Mouse (Mus musculus) heart, embryonic 14.5 days (tissue): ENCODE results near the gene Cirbp. TPM values are rescaled to one million over a fixed set of nuclear protein-coding genes. Genes with fewer than 3 reads are reported as not detected.

Experiments
- ATAC-seq: fragments of 200-750 bp; cut with Nextera tagmentation; 2 replicates; pipeline ENCODE4 v1.8.0; 2017; ENCODE audit warnings: low read depth, moderate TSS enrichment; ENCODE audit not compliant: insufficient number of reproducible peaks, insufficient read depth, low FRiP score
- H3K27ac ChIP-seq, 2 experiments: fragments of 200-500 bp in 1 of 2; fragments of 300-500 bp in 1 of 2; sonication (generic) in 1 of 2; replicated peaks in 1 of 2; 2 replicates each; pipeline ENCODE4 v1.5.1; 2012 to 2014; ENCODE audit warnings: low read depth in 2 of 2, low read length in 2 of 2, control low read depth in 1 of 2, mild to moderate bottlenecking in 1 of 2, mixed read lengths in 1 of 2; ENCODE audit not compliant: control insufficient read depth in 1 of 2, insufficient read depth in 1 of 2
- H3K27me3 ChIP-seq: fragments of 300-500 bp; sonication (generic); 2 replicates; pipeline ENCODE4 v1.6.1; 2014; ENCODE audit warnings: mild to moderate bottlenecking, low read length, control low read depth; ENCODE audit not compliant: control insufficient read depth, insufficient read depth
- H3K36me3 ChIP-seq: fragments of 300-500 bp; sonication (generic); 2 replicates; pipeline ENCODE4 v1.6.1; 2014; ENCODE audit warnings: mild to moderate bottlenecking, control low read depth, low read length, mixed read lengths; ENCODE audit not compliant: control insufficient read depth, insufficient read depth
- H3K4me1 ChIP-seq, 2 experiments: fragments of 200-500 bp in 1 of 2; fragments of 300-500 bp in 1 of 2; sonication (generic) in 1 of 2; 2 replicates each; pipeline ENCODE4 v1.6.1; 2012 to 2014; ENCODE audit warnings: low read length in 2 of 2, control low read depth in 1 of 2, mixed read lengths in 1 of 2; ENCODE audit not compliant: control insufficient read depth in 2 of 2, insufficient read depth in 2 of 2
- H3K4me2 ChIP-seq: fragments of 300-500 bp; sonication (generic); 2 replicates; pipeline ENCODE4 v1.6.1; 2014; ENCODE audit warnings: mild to moderate bottlenecking, low read length
- H3K4me3 ChIP-seq, 2 experiments: fragments of 200-500 bp in 1 of 2; fragments of 300-500 bp in 1 of 2; sonication (generic) in 1 of 2; 2 replicates each; pipeline ENCODE4 v1.5.1; 2012 to 2014; ENCODE audit warnings: low read length in 2 of 2, mild to moderate bottlenecking in 2 of 2, control low read depth in 1 of 2, low read depth in 1 of 2, moderate library complexity in 1 of 2; ENCODE audit not compliant: control insufficient read depth in 1 of 2, insufficient read depth in 1 of 2
- H3K9ac ChIP-seq: fragments of 300-500 bp; sonication (generic); 2 replicates; pipeline ENCODE4 v1.6.1; 2014; ENCODE audit warnings: mild to moderate bottlenecking, low read length
- H3K9me3 ChIP-seq: fragments of 300-500 bp; sonication (generic); 2 replicates; pipeline ENCODE4 v1.6.1; 2016; ENCODE audit warnings: low read length, control low read depth; ENCODE audit not compliant: control insufficient read depth
- WGBS: fragments of 180-500 bp; shearing (Covaris S2); extraction: QIAGEN DNeasy Blood & Tissue Kit; methylation state at CpG from one replicate; pipeline ENCODE4 v1.1.7; 2014; 5-methylcytosine and 5-hydroxymethylcytosine counted together
- polyA plus RNA-seq: library from polyadenylated mRNA; unstranded; fragments of >200 nt; fragmentation: Nextera tagmentation; extraction: Ambion mirVana; gene quantifications from 2 replicates; pipeline ENCODE4 v1.2.1, GENCODE M21; 2014

Gene Cirbp
- polyA plus RNA-seq, 1 experiment from 2014 or later = 79.4 TPM

- H3K27me3 ChIP-seq = no peaks in the 10 kb centered on the region
- no peaks in the 10 kb centered on the region for H3K9me3 ChIP-seq
- peak overlapping the region; percentile 99 for H3K9ac ChIP-seq
- H3K4me3 ChIP-seq = peak overlapping the region; percentile 74 to 85
- peak overlapping the region; percentile 98 to 99 for H3K27ac ChIP-seq
- 5% methylated on average over 15 of the region's 15 CpGs for WGBS
- peak overlapping the region; percentile 77 for H3K4me2 ChIP-seq
- no peak for ATAC-seq
- H3K36me3 ChIP-seq = peaks cover 74% of the 10 kb centered on the region
- H3K4me1 ChIP-seq = peaks cover 21 to 56% of the 10 kb centered on the region in 2 experiments
Measured at GRCm38 (mm10) chr10:80152071-80152872, 13.5 kb upstream of the Cirbp start.

GRCm38 (mm10) chr10:80152873-80153260, 12.9 kb upstream of the Cirbp start:
- Histone ChIP-seq H3K4me2 (peak overlapping the region; percentile 77), H3K27me3 (no peaks in the 10 kb centered on the region)
- ATAC-seq = no peak

GRCm38 (mm10) chr10:80153713-80154112, 12.1 kb upstream of the Cirbp start:
- peak overlapping the region; percentile 99 for H3K9ac ChIP-seq
- 89% methylated on average over 19 of the region's 19 CpGs for WGBS

More at GRCm38 (mm10) chr10:80152873-80153260, 12.9 kb upstream of the Cirbp start:
- peak overlapping the region; percentile 99 for H3K9ac ChIP-seq
- no peaks in the 10 kb centered on the region for H3K9me3 ChIP-seq
- 27% methylated on average over 3 of the region's 3 CpGs for WGBS
- H3K4me1 ChIP-seq = peaks cover 21 to 56% of the 10 kb centered on the region in 2 experiments
- peak overlapping the region; percentile 98 to 99 for H3K27ac ChIP-seq
- peak overlapping the region; percentile 74 to 85 for H3K4me3 ChIP-seq
- H3K36me3 ChIP-seq = peaks cover 79% of the 10 kb centered on the region

GRCm38 (mm10) chr10:80154384-80154783, 11.4 kb upstream of the Cirbp start:
- peak overlapping the region; percentile 4; the same call in 1 of the 2 replicates for H3K9ac ChIP-seq

More at GRCm38 (mm10) chr10:80153713-80154112, 12.1 kb upstream of the Cirbp start:
- H3K4me2 ChIP-seq = 0 out of 2 replicates have a peak overlapping the region, but pooled peaks have one; percentile 77
- ATAC-seq = no peak
- H3K4me1 ChIP-seq = peaks cover 24 to 63% of the 10 kb centered on the region in 2 experiments
- no peaks in the 10 kb centered on the region for H3K9me3 ChIP-seq
- H3K27ac ChIP-seq = peak overlapping the region in 1 of 2 experiments; percentile 99; a peak in 2 of 4 replicates
- no peak overlapping the region for H3K4me3 ChIP-seq
- peaks cover 79% of the 10 kb centered on the region for H3K36me3 ChIP-seq
- no peaks in the 10 kb centered on the region for H3K27me3 ChIP-seq

GRCm38 (mm10) chr10:80155277-80155676, 10.5 kb upstream of the Cirbp start:
- peaks cover 72% of the 10 kb centered on the region for H3K36me3 ChIP-seq
- H3K4me1 ChIP-seq = peaks cover 35 to 76% of the 10 kb centered on the region in 2 experiments

More at GRCm38 (mm10) chr10:80154384-80154783, 11.4 kb upstream of the Cirbp start:
- H3K27me3 ChIP-seq = no peaks in the 10 kb centered on the region
- H3K9me3 ChIP-seq = no peaks in the 10 kb centered on the region
- H3K4me3 ChIP-seq = no peak overlapping the region
- peaks cover 31 to 70% of the 10 kb centered on the region in 2 experiments for H3K4me1 ChIP-seq
- H3K36me3 ChIP-seq = peaks cover 79% of the 10 kb centered on the region
- ATAC-seq = no peak
- WGBS = 87% methylated on average over 7 of the region's 7 CpGs
- no peak overlapping the region for H3K27ac ChIP-seq
- no peak overlapping the region for H3K4me2 ChIP-seq

GRCm38 (mm10) chr10:80156002-80156751, 9.6 kb upstream of the Cirbp start:
- Histone ChIP-seq H3K4me3 (no peak overlapping the region), H3K4me1 (peaks cover 44 to 85% of the 10 kb centered on the region in 2 experiments), H3K4me2 (no peak overlapping the region), H3K9ac (peak overlapping the region; percentile 22; the same call in 1 of the 2 replicates), H3K27ac (peak overlapping the region in 1 of 2 experiments; percentile 99; a peak in 2 of 4 replicates), H3K36me3 (peaks cover 66% of the 10 kb centered on the region), H3K9me3 (no peaks in the 10 kb centered on the region), H3K27me3 (no peaks in the 10 kb centered on the region)
- ATAC-seq = no peak
- 81% methylated on average over 29 of the region's 29 CpGs for WGBS

More at GRCm38 (mm10) chr10:80155277-80155676, 10.5 kb upstream of the Cirbp start:
- Histone ChIP-seq H3K4me2 (no peak overlapping the region), H3K9ac (no peak overlapping the region; the same call in 1 of the 2 replicates), H3K27ac (peak overlapping the region in 1 of 2 experiments; percentile 99; a peak in 2 of 4 replicates), H3K9me3 (no peaks in the 10 kb centered on the region), H3K27me3 (no peaks in the 10 kb centered on the region), H3K4me3 (no peak overlapping the region)
- 37% methylated on average over 1 of the region's 1 CpGs for WGBS
- ATAC-seq = no peak

- H3K9ac ChIP-seq = peak overlapping the region; percentile 22; the same call in 1 of the 2 replicates
- WGBS = 47% methylated on average over 7 of the region's 7 CpGs
- peak overlapping the region in 1 of 2 experiments; percentile 99; a peak in 2 of 4 replicates for H3K27ac ChIP-seq
- peaks cover 48 to 90% of the 10 kb centered on the region in 2 experiments for H3K4me1 ChIP-seq
- no peak overlapping the region for H3K4me2 ChIP-seq
- H3K36me3 ChIP-seq = peaks cover 60% of the 10 kb centered on the region
- no peaks in the 10 kb centered on the region for H3K27me3 ChIP-seq
- no peak for ATAC-seq
- H3K4me3 ChIP-seq = no peak overlapping the region
- H3K9me3 ChIP-seq = no peaks in the 10 kb centered on the region
Measured at GRCm38 (mm10) chr10:80156752-80157053, 9.1 kb upstream of the Cirbp start.
